10 mouse cellular contexts compared by ENCODE assay signal in genomic region chr19:37790281-37791073, GRCm38 (mm10).
DNase-seq lines count a peak whose midpoint lies in the region; ATAC-seq lines count a peak whose summit lies in the region.
"Had no signal": no experiment of that assay in that cellular context is flagged by ENCODE, and none has a peak within 500 bp of the region (broad histone marks: within the 10 kb centered on the region; RNA-seq: fewer than 3 reads in every experiment).

No protein-coding gene starts in this region.

- H3K27ac ChIP-seq in forebrain, embryonic 13.5 days: no peak overlapping the region
- no peak overlapping the region for H3K27ac ChIP-seq in forebrain, embryonic 11.5 days (ENCODE audit: low read depth, low read length)
- H3K27ac ChIP-seq in embryonic facial prominence, embryonic 14.5 days (replicated peaks; ENCODE audit: low read depth, low read length): no peak overlapping the region
- peak overlapping the region; percentile 56; the same call in 1 of the 2 replicates for H3K27ac ChIP-seq in limb, embryonic 13.5 days
- H3K27ac ChIP-seq in neural tube, embryonic 12.5 days: no peak overlapping the region

- H3K4me1 ChIP-seq in forebrain, embryonic 13.5 days: no peaks in the 10 kb centered on the region
- peaks cover 8% of the 10 kb centered on the region; the same call in 1 of the 2 replicates for H3K4me1 ChIP-seq in forebrain, embryonic 11.5 days (replicated peaks; ENCODE audit: control insufficient read depth, insufficient read depth, low read length)
- peaks cover 3% of the 10 kb centered on the region; the same call in 1 of the 2 replicates for H3K4me1 ChIP-seq in embryonic facial prominence, embryonic 14.5 days (ENCODE audit: control insufficient read depth, insufficient read depth, low read length)
- peaks cover 18% of the 10 kb centered on the region for H3K4me1 ChIP-seq in limb, embryonic 13.5 days
- peaks cover 24% of the 10 kb centered on the region for H3K4me1 ChIP-seq in neural tube, embryonic 12.5 days

- H3K9ac ChIP-seq in forebrain, embryonic 13.5 days: no peak overlapping the region
- H3K9ac ChIP-seq in forebrain, embryonic 11.5 days (ENCODE audit: low read length): no peak overlapping the region
- H3K9ac ChIP-seq in embryonic facial prominence, embryonic 14.5 days (ENCODE audit: low read depth, low read length): no peak overlapping the region
- H3K9ac ChIP-seq in limb, embryonic 13.5 days: no peak overlapping the region
- H3K9ac ChIP-seq in neural tube, embryonic 12.5 days: 0 out of 2 replicates have a peak overlapping the region, but pooled peaks have one; percentile 17

- whole genome bisulfite sequencing in forebrain, embryonic 13.5 days: 32% methylated on average over 24 of the region's 24 CpGs
- WGBS in forebrain, embryonic 11.5 days: 32% methylated on average over 24 of the region's 24 CpGs
- WGBS in embryonic facial prominence, embryonic 14.5 days: 46% methylated on average over 24 of the region's 24 CpGs
- WGBS in limb, embryonic 13.5 days: 41% methylated on average over 24 of the region's 24 CpGs
- WGBS in neural tube, embryonic 12.5 days: 10% methylated on average over 24 of the region's 24 CpGs

- H3K27me3 ChIP-seq in forebrain, embryonic 13.5 days: no peaks in the 10 kb centered on the region
- no peaks in the 10 kb centered on the region; the same call in 1 of the 2 replicates for H3K27me3 ChIP-seq in forebrain, embryonic 11.5 days (ENCODE audit: control insufficient read depth, insufficient read depth, low read length)
- no peaks in the 10 kb centered on the region for H3K27me3 ChIP-seq in embryonic facial prominence, embryonic 14.5 days (replicated peaks; ENCODE audit: control insufficient read depth, insufficient read depth, low read length)
- H3K27me3 ChIP-seq in limb, embryonic 13.5 days: no peaks in the 10 kb centered on the region
- H3K27me3 ChIP-seq in neural tube, embryonic 12.5 days (replicated peaks): peaks cover 21% of the 10 kb centered on the region; the same call in 1 of the 2 replicates

- H3K4me3 ChIP-seq in forebrain, embryonic 13.5 days: no peak overlapping the region
- no peak overlapping the region for H3K4me3 ChIP-seq in forebrain, embryonic 11.5 days (ENCODE audit: low read depth, low read length)
- H3K4me3 ChIP-seq in embryonic facial prominence, embryonic 14.5 days (ENCODE audit: low read depth, low read length): no peak overlapping the region
- no peak overlapping the region for H3K4me3 ChIP-seq in limb, embryonic 13.5 days
- H3K4me3 ChIP-seq in neural tube, embryonic 12.5 days: 0 out of 2 replicates have a peak overlapping the region, but pooled peaks have one; percentile 11

- no peak for DNase-seq in forebrain, embryonic 11.5 days (ENCODE audit: low spot score)
- peak; percentile 23 for DNase-seq in embryonic facial prominence, embryonic 14.5 days (ENCODE audit: low spot score)
- no peak for DNase-seq in ovary, postnatal 10 days (ENCODE audit: low spot score)
- DNase-seq in thymus, postnatal 10 days (ENCODE audit: low spot score in 2 of 2): no peak
- no peak for DNase-seq in lung, postnatal 14 days
- DNase-seq: liver; lung, postnatal 10 days had no signal

- ATAC-seq in forebrain, embryonic 13.5 days: no peak
- ATAC-seq in forebrain, embryonic 11.5 days (replicated peaks; ENCODE audit: low FRiP score): no peak
- ATAC-seq in embryonic facial prominence, embryonic 14.5 days (ENCODE audit: low read depth): peak; percentile 53; the same call in 1 of the 2 replicates
- ATAC-seq in limb, embryonic 13.5 days (ENCODE audit: low FRiP score, low read depth): no peak
- ATAC-seq in neural tube, embryonic 12.5 days (ENCODE audit: low FRiP score, low read depth): peak; percentile 58; the same call in 1 of the 2 replicates

- peak overlapping the region; percentile 11; the same call in 1 of the 2 replicates for H3K4me2 ChIP-seq in forebrain, embryonic 13.5 days
- H3K4me2 ChIP-seq in forebrain, embryonic 11.5 days (ENCODE audit: low read depth, low read length, severe bottlenecking): no peak overlapping the region; the same call in 1 of the 2 replicates
- H3K4me2 ChIP-seq in embryonic facial prominence, embryonic 14.5 days (ENCODE audit: low read depth, low read length): no peak overlapping the region
- H3K4me2 ChIP-seq in limb, embryonic 13.5 days (replicated peaks): peak overlapping the region; percentile 14; the same call in 1 of the 2 replicates
- H3K4me2 ChIP-seq in neural tube, embryonic 12.5 days (replicated peaks): peak overlapping the region; percentile 52

- no peaks in the 10 kb centered on the region for H3K36me3 ChIP-seq in forebrain, embryonic 13.5 days (ENCODE audit: poor library complexity, severe bottlenecking)
- no peaks in the 10 kb centered on the region for H3K36me3 ChIP-seq in forebrain, embryonic 11.5 days (ENCODE audit: control insufficient read depth, insufficient read depth, low read length)
- H3K36me3 ChIP-seq in embryonic facial prominence, embryonic 14.5 days (ENCODE audit: control insufficient read depth, insufficient read depth, low read length): no peaks in the 10 kb centered on the region
- H3K36me3 ChIP-seq in limb, embryonic 13.5 days: no peaks in the 10 kb centered on the region
- H3K36me3 ChIP-seq in neural tube, embryonic 12.5 days: no peaks in the 10 kb centered on the region

- no peaks in the 10 kb centered on the region for H3K9me3 ChIP-seq in forebrain, embryonic 13.5 days (replicated peaks)
- no peaks in the 10 kb centered on the region for H3K9me3 ChIP-seq in forebrain, embryonic 11.5 days (ENCODE audit: control insufficient read depth, low read length)
- no peaks in the 10 kb centered on the region for H3K9me3 ChIP-seq in embryonic facial prominence, embryonic 14.5 days (ENCODE audit: control insufficient read depth, low read length)
- no peaks in the 10 kb centered on the region for H3K9me3 ChIP-seq in limb, embryonic 13.5 days
- no peaks in the 10 kb centered on the region for H3K9me3 ChIP-seq in neural tube, embryonic 12.5 days

Comparison
In these comparisons a context has a peak if more than half of its experiments do, and no peak if none do; other contexts are left out.
1. H3K4me2 ChIP-seq: peak in forebrain, embryonic 13.5 days (single experiment), limb, embryonic 13.5 days (single experiment) and neural tube, embryonic 12.5 days (single experiment); none in forebrain, embryonic 11.5 days (single experiment) and embryonic facial prominence, embryonic 14.5 days (single experiment).
2. ATAC-seq: peak in embryonic facial prominence, embryonic 14.5 days (single experiment) and neural tube, embryonic 12.5 days (single experiment); none in forebrain, embryonic 13.5 days (single experiment), forebrain, embryonic 11.5 days (single experiment) and limb, embryonic 13.5 days (single experiment).